Mouse (Mus musculus): ENCODE measurements around the gene 1810049J17Rik.
A peak's percentile ranks its signal among the peaks of the same experiment; 100 is the strongest.

1810049J17Rik gene

DNA sequence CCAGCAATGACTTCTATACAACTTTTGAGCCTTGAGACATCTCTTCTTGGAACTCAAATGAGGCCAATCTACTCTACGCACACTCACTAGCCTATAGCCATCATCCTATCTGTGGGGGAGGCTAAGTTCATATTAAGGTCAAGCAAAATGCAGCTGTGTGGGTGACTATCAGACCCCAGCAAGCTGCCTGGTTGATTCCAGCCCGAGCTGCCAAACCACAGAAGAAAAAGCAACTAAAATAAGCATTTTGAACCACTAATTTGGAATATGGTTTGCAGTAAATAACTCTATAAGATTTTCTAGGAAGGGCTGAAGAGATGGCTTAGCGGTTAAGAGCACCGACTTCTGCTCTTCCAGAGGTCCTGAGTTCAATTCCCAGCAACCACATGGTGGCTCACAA, 11.0 kb downstream of the 1810049J17Rik start:
- DNase-seq (ENCODE audit: low spot score in 2 of 2) = no peak

GRCm38 (mm10) chr15:12308539-12308938, 13.2 kb downstream of the 1810049J17Rik start:
- DNase-seq (ENCODE audit: low spot score in 2 of 2) = no peak

DNA sequence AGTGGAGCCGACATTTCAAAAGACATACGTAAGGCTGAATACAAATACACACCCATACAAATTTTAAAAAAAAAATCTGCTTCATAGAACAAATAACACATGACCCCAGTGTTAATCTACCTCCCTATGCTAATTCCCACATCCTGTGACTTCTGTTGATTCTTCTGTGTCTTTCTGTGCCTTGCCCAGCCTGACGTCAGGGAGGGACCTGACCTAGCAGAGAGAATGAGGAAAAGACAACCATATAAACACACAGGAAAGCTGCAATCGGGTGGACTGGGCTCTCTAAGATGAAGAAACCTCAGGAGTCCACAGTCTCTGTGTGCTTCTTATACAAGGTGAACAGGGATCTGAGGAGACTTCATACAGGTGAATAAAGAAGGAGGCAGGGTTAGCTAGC, 14.6 kb downstream of the 1810049J17Rik start:
- DNase-seq (ENCODE audit: low spot score in 2 of 2) = no peak

- DNase-seq (ENCODE audit: low spot score in 2 of 2) = peak; percentile 41 to 48
These were observed 15.3 kb downstream of the 1810049J17Rik start for GRCm38 (mm10) chr15:12306188-12307071.

GRCm38 (mm10) chr15:12301771-12302170, 19.9 kb downstream of the 1810049J17Rik start:
- no peak for DNase-seq (ENCODE audit: low spot score in 2 of 2)

DNA sequence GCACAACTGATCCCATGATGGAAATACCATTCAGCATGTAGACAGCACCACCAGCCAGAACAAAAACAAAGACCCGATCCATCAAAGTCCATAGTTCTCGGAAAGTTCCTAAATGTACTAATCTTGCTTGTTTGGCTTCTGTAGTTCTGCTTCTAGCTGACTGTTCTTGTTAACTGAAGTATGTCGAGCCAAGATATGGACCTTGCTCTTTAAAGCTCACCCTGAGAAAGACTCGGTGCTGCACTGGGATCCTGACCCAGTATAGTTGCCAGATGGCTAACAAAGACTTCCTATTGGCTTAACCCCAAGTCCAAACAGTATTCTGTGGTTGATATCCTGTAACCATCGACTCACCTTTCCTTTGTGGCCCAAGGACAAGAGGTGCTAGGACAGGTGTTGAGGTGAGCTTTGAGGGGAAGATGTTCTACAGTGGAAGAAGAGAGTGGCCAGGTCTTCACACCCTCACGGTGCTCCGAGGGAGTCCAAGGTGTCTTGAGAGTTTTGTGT, 23.4 kb downstream of the 1810049J17Rik start:
- DNase-seq (ENCODE audit: low spot score in 2 of 2) = no peak

- DNase-seq (ENCODE audit: low spot score in 2 of 2) = no peak
These were observed 25.5 kb downstream of the 1810049J17Rik start for GRCm38 (mm10) chr15:12296228-12296627.

- no peak for DNase-seq (ENCODE audit: low spot score in 2 of 2)
These were observed 29.9 kb downstream of the 1810049J17Rik start for GRCm38 (mm10) chr15:12291757-12292156.

DNA sequence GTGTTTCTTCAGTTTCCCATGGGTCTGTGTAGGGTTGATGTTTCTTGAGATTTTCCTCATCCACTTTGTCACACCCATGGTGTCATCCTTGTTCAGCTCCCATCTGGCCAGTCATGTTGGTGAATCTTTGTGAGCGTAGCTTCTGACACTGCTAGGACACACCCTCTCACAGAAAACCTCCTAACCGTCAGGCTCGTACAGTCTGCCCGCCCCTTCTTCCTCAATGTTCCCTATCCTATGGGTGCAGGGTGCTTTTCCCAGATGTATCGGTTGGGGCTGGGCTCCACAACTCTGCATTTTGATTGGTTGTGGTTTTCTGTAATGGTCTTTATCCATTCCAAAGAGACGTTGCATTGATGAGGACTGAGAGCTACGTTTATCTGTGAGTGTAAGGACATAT, 31.4 kb downstream of the 1810049J17Rik start:
- no peak for DNase-seq (ENCODE audit: low spot score in 2 of 2)

- DNase-seq (ENCODE audit: low spot score in 2 of 2) = no peak
These were observed 36.2 kb downstream of the 1810049J17Rik start for GRCm38 (mm10) chr15:12285535-12285809.

- no peak for DNase-seq (ENCODE audit: low spot score in 2 of 2)
These were observed 36.7 kb downstream of the 1810049J17Rik start for GRCm38 (mm10) chr15:12284794-12285534.

- no peak for DNase-seq (ENCODE audit: low spot score in 2 of 2)
These were observed 41.9 kb downstream of the 1810049J17Rik start for GRCm38 (mm10) chr15:12279816-12280215.

DNA sequence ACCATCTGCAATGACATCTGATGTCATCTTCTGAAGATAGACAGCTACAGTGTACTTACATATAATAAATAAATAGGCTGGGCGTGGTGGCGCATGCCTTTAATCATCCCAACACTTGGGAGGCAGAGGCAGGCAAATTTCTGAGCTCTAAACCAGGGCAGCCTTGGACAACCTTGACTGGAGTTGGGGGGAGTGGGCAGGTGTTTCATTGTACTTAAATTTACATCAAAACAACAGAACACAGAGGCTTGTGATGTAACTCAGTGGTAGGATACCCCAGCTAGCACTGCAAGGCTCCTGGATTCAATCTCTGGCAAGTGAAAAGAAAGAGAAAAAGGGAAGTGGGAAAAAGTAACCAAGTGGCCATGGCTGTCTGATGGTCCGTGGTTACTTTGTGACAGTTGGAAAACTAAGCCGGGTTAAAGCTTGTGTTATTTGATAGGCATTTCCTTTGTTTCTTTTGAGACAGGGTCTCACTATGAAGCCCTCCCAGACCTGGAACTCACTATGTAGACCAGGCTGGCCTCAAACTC, 46.5 kb downstream of the 1810049J17Rik start:
- DNase-seq (ENCODE audit: low spot score in 2 of 2) = no peak

GRCm38 (mm10) chr15:12274053-12274769, 47.5 kb downstream of the 1810049J17Rik start:
- DNase-seq (ENCODE audit: low spot score in 2 of 2) = no peak

DNA sequence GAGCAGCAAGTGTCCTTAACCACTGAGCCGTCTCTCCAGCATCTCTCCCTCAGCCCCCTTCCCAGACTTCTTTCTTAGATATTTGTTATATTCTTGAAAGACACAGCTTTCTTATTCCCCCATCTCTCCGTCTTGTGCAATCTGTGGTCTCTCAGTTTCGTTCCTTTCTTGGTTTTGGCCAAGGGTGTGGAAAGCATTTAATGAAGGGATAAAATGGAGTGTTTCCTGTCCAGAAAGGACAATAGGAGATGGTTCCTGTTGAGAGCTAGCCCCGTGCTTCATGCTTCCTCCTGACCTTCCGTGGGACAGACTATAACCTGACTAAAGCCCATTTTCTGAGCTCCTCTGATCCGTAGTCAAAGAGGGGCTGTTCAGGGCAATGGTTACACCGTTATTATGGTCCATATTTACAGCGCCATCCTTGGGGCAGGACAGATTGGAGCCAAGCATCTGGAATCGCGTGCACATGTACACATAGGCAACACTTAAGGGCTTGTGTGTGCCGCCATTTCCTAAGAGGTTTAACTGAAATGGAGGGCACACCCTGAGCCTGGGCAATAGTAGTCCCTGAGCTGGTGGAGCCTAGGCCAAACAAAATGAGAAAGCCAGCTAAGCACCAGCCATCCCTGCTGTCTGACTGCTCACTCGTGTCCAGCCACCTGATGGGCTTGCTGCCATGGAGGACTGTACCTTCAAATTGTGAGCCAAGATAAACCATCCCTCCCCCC, 48.2 kb downstream of the 1810049J17Rik start:
- no peak for DNase-seq (ENCODE audit: low spot score in 2 of 2)
